Mouse (Mus musculus) midbrain, embryonic 12.5 days (tissue): ENCODE data around the gene Col6a1. TPM values are rescaled to one million over a fixed set of nuclear protein-coding genes. Genes with fewer than 3 reads are reported as not detected.

Experiments
- ATAC-seq: fragments of 200-750 bp; cut with Nextera tagmentation; 2 replicates; pipeline ENCODE4 v1.8.0; 2017; ENCODE audit warnings: low read depth, moderate TSS enrichment, moderate library complexity; ENCODE audit not compliant: low FRiP score
- H3K27ac ChIP-seq: fragments of 300-500 bp; sonication (generic); replicated peaks from 2 replicates; pipeline ENCODE4 v1.5.1; 2016; ENCODE audit warnings: mild to moderate bottlenecking
- H3K27me3 ChIP-seq: fragments of 300-500 bp; sonication (generic); 2 replicates; pipeline ENCODE4 v1.6.1; 2016; ENCODE audit warnings: mild to moderate bottlenecking
- H3K36me3 ChIP-seq: fragments of 300-500 bp; sonication (generic); 2 replicates; pipeline ENCODE4 v1.6.1; 2016
- H3K4me1 ChIP-seq: fragments of 300-500 bp; sonication (generic); 2 replicates; pipeline ENCODE4 v1.6.1; 2016
- H3K4me2 ChIP-seq: fragments of 300-500 bp; sonication (generic); replicated peaks from 2 replicates; pipeline ENCODE4 v1.6.1; 2016; ENCODE audit warnings: mild to moderate bottlenecking, moderate library complexity
- H3K4me3 ChIP-seq: fragments of 300-500 bp; sonication (generic); 2 replicates; pipeline ENCODE4 v1.5.1; 2016; ENCODE audit warnings: mild to moderate bottlenecking
- H3K9ac ChIP-seq: fragments of 300-500 bp; sonication (generic); replicated peaks from 2 replicates; pipeline ENCODE4 v1.6.1; 2016; ENCODE audit warnings: mild to moderate bottlenecking, moderate library complexity
- H3K9me3 ChIP-seq: fragments of 300-500 bp; sonication (generic); 2 replicates; pipeline ENCODE4 v1.6.1; 2016; ENCODE audit warnings: mild to moderate bottlenecking
- WGBS: fragments of 180-500 bp; shearing (Covaris S2); methylation state at CpG from one replicate; pipeline ENCODE4 v1.1.7; 2016; 5-methylcytosine and 5-hydroxymethylcytosine counted together
- polyA plus RNA-seq: library from polyadenylated mRNA; unstranded; fragments of >200 nt; fragmentation: Nextera tagmentation; extraction: Ambion mirVana; gene quantifications from 2 replicates; pipeline ENCODE4 v1.2.1, GENCODE M21; 2016

Gene Col6a1
- polyA plus RNA-seq, 1 experiment from 2014 or later = 33.3 TPM

GRCm38 (mm10) chr10:76668947-76669284, 57.1 kb downstream of the Col6a1 start:
- H3K27ac ChIP-seq = no peak overlapping the region
- no peak for ATAC-seq
- no peak overlapping the region for H3K9ac ChIP-seq
- 77% methylated on average over 7 of the region's 7 CpGs for WGBS
- H3K4me2 ChIP-seq = no peak overlapping the region
- H3K27me3 ChIP-seq = no peaks in the 10 kb centered on the region
- H3K36me3 ChIP-seq = no peaks in the 10 kb centered on the region
- H3K4me1 ChIP-seq = no peaks in the 10 kb centered on the region
- no peak overlapping the region for H3K4me3 ChIP-seq
- peaks cover 4% of the 10 kb centered on the region; the same call in 1 of the 2 replicates for H3K9me3 ChIP-seq

GRCm38 (mm10) chr10:76668261-76668946, 57.6 kb downstream of the Col6a1 start:
- peaks cover 4% of the 10 kb centered on the region; the same call in 1 of the 2 replicates for H3K9me3 ChIP-seq
- whole genome bisulfite sequencing = 94% methylated on average over 4 of the region's 4 CpGs
- no peak for ATAC-seq
- H3K27me3 ChIP-seq = no peaks in the 10 kb centered on the region
- no peak overlapping the region for H3K27ac ChIP-seq
- H3K4me1 ChIP-seq = no peaks in the 10 kb centered on the region
- H3K4me3 ChIP-seq = no peak overlapping the region
- H3K9ac ChIP-seq = no peak overlapping the region
- no peak overlapping the region for H3K4me2 ChIP-seq
- no peaks in the 10 kb centered on the region for H3K36me3 ChIP-seq

GRCm38 (mm10) chr10:76667197-76667805, 58.7 kb downstream of the Col6a1 start:
- Histone ChIP-seq H3K4me2 (no peak overlapping the region), H3K4me3 (no peak overlapping the region), H3K27me3 (no peaks in the 10 kb centered on the region), H3K9ac (no peak overlapping the region), H3K36me3 (no peaks in the 10 kb centered on the region), H3K4me1 (no peaks in the 10 kb centered on the region), H3K27ac (no peak overlapping the region), H3K9me3 (peaks cover 4% of the 10 kb centered on the region; the same call in 1 of the 2 replicates)
- ATAC-seq = no peak
- WGBS = 89% methylated on average over 1 of the region's 1 CpGs

DNA sequence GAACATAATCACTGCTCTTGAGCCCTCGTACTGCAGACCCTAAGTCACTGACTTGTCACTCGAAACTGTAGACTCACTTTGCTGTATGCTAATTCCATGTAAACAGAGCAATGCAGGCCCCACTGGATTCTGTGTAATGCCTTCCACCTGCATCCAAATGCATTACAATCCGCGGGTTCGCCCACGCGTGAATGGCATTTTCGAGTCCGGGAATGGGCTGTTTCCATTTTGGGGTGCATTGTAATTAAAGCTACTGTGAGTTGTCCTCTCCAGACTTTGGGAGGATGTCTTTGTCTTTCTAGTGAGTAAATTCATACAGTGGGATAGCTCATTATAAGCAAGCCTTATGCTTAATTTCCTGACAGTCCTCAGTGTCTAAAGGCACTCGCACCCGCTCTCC, 60.4 kb downstream of the Col6a1 start:
- no peaks in the 10 kb centered on the region for H3K27me3 ChIP-seq
- H3K4me2 ChIP-seq = no peak overlapping the region
- WGBS = 90% methylated on average over 11 of the region's 11 CpGs
- peaks cover 4% of the 10 kb centered on the region; the same call in 1 of the 2 replicates for H3K9me3 ChIP-seq
- H3K4me1 ChIP-seq = no peaks in the 10 kb centered on the region
- no peaks in the 10 kb centered on the region for H3K36me3 ChIP-seq
- ATAC-seq = no peak
- no peak overlapping the region for H3K4me3 ChIP-seq
- no peak overlapping the region for H3K9ac ChIP-seq
- no peak overlapping the region for H3K27ac ChIP-seq

- ATAC-seq = no peak
- Histone ChIP-seq H3K27ac (no peak overlapping the region), H3K36me3 (no peaks in the 10 kb centered on the region), H3K9ac (no peak overlapping the region), H3K4me1 (no peaks in the 10 kb centered on the region), H3K9me3 (peaks cover 4% of the 10 kb centered on the region; the same call in 1 of the 2 replicates), H3K27me3 (no peaks in the 10 kb centered on the region), H3K4me2 (no peak overlapping the region), H3K4me3 (no peak overlapping the region)
- 84% methylated on average over 20 of the region's 20 CpGs for WGBS
Observed at GRCm38 (mm10) chr10:76664156-76665115, 61.5 kb downstream of the Col6a1 start.

Other genes starting within 250 kb of the Col6a1 start
- 58.2 and 61.2 TPM in 2 replicates for gene Lss, start 194.6 kb downstream of the Col6a1 start, polyA plus RNA-seq
- gene Spatc1l, start 163.9 kb downstream of the Col6a1 start, polyA plus RNA-seq = 0.41 TPM in 1 of 2 replicates, not detected in the other
- gene Ftcd, start 150.5 kb downstream of the Col6a1 start, polyA plus RNA-seq = not detected in 2 replicates
- 31.7 and 40.1 TPM in 2 replicates for gene Col6a2, start 102.5 kb downstream of the Col6a1 start, polyA plus RNA-seq
- gene Pcbp3, start 235.7 kb upstream of the Col6a1 start, polyA plus RNA-seq = 67.9 and 68.9 TPM in 2 replicates